Mouse (Mus musculus): ENCODE measurements around the gene Cnpy3. TPM values are rescaled to one million over a fixed set of nuclear protein-coding genes. Genes with fewer than 3 reads are reported as not detected.
A peak's percentile ranks its signal among the peaks of the same experiment; 100 is the strongest.
"Not testable (repeated sequence)": the region's sequence is repeated elsewhere in the genome, so short reads cannot be mapped to it uniquely, and the experiment has no call there.

The Cnpy3 gene
- 10 to 100 TPM; 17.2 to 22.1 (median 18.4) TPM for total RNA-seq (2022)

- DNase-seq (ENCODE audit: low spot score), result peak; percentile 94
Observed at GRCm38 (mm10) chr17:46751794-46752556, at the start of gene Cnpy3. Cnpy3 (minus strand) TSS chr17:46752214.

GRCm38 (mm10) chr17:46801761-46802160 lies 49.7 kb upstream of the Cnpy3 start:
- DNase-seq (ENCODE audit: low spot score), result no peak

- no peak for DNase-seq (ENCODE audit: low spot score)
Observed at GRCm38 (mm10) chr17:46799680-46800079, 47.7 kb upstream of the Cnpy3 start.

- no peak for DNase-seq (ENCODE audit: low spot score)
Observed at GRCm38 (mm10) chr17:46797386-46797785, 45.4 kb upstream of the Cnpy3 start.

GRCm38 (mm10) chr17:46796743-46797142 lies 44.7 kb upstream of the Cnpy3 start:
- DNase-seq (ENCODE audit: low spot score), result no peak

- DNase-seq (ENCODE audit: low spot score), result no peak
Observed at GRCm38 (mm10) chr17:46792963-46793362, 40.9 kb upstream of the Cnpy3 start.

- DNase-seq (ENCODE audit: low spot score), result not testable (repeated sequence)
Observed at GRCm38 (mm10) chr17:46787974-46788373, 36.0 kb upstream of the Cnpy3 start.

GRCm38 (mm10) chr17:46786952-46787351 lies 34.9 kb upstream of the Cnpy3 start:
- no peak for DNase-seq (ENCODE audit: low spot score)

GRCm38 (mm10) chr17:46783222-46783565 lies 31.2 kb upstream of the Cnpy3 start:
- DNase-seq (ENCODE audit: low spot score), result no peak

GRCm38 (mm10) chr17:46782341-46783221 lies 30.6 kb upstream of the Cnpy3 start, which contains the start of gene Rpl7l1:
Rpl7l1 (minus strand) TSS chr17:46782672.
- peak; percentile 93 for DNase-seq (ENCODE audit: low spot score)

- no peak for DNase-seq (ENCODE audit: low spot score)
Observed at GRCm38 (mm10) chr17:46781876-46782275, 29.9 kb upstream of the Cnpy3 start.

GRCm38 (mm10) chr17:46776087-46776486 lies 24.1 kb upstream of the Cnpy3 start:
- no peak for DNase-seq (ENCODE audit: low spot score)

- no peak for DNase-seq (ENCODE audit: low spot score)
Observed at GRCm38 (mm10) chr17:46775070-46775469, 23.1 kb upstream of the Cnpy3 start.

- no peak for DNase-seq (ENCODE audit: low spot score)
Observed at GRCm38 (mm10) chr17:46774131-46774472, 22.1 kb upstream of the Cnpy3 start.

GRCm38 (mm10) chr17:46773278-46774130 lies 21.5 kb upstream of the Cnpy3 start:
- DNase-seq (ENCODE audit: low spot score), result no peak

GRCm38 (mm10) chr17:46772404-46773277 lies 20.6 kb upstream of the Cnpy3 start, which contains the start of gene 2310039H08Rik:
2310039H08Rik (plus strand) TSS chr17:46772635.
- DNase-seq (ENCODE audit: low spot score), result peak; percentile 86

- no peak for DNase-seq (ENCODE audit: low spot score)
Observed at GRCm38 (mm10) chr17:46772038-46772403, 20.0 kb upstream of the Cnpy3 start.

GRCm38 (mm10) chr17:46771616-46772015 lies 19.6 kb upstream of the Cnpy3 start:
- no peak for DNase-seq (ENCODE audit: low spot score)

GRCm38 (mm10) chr17:46771025-46771424 lies 19.0 kb upstream of the Cnpy3 start:
- DNase-seq (ENCODE audit: low spot score), result no peak

GRCm38 (mm10) chr17:46770546-46770945 lies 18.5 kb upstream of the Cnpy3 start:
- no peak for DNase-seq (ENCODE audit: low spot score)

- DNase-seq (ENCODE audit: low spot score), result no peak
Observed at GRCm38 (mm10) chr17:46767868-46768267, 15.9 kb upstream of the Cnpy3 start.

Data from heart, adult 8-10 months (tissue).